Mouse (Mus musculus) left cerebral cortex, adult 9 months (tissue): ENCODE results near the gene Il25.

Experiments
- DNase-seq, 2 experiments: peaks; one replicate each; pipeline ENCODE4 v3.0.0; 2022; ENCODE audit warnings: low spot score in 2 of 2

Gene Il25

GRCm38 (mm10) chr14:54932645-54933150 is at the start of gene Il25:
TSS of gene Il25 (plus strand) at chr14:54932695.
- DNase-seq: no peak

- DNase-seq: peak in 1 of 2 experiments; percentile 69
These were observed 49.1 kb upstream of the Il25 start, which contains the start of the genes Bcl2l2 and Gm20521 for GRCm38 (mm10) chr14:54883154-54884021. TSS of gene Bcl2l2 (plus strand) at chr14:54883377. TSS of gene Gm20521 (plus strand) at chr14:54883441.

- no peak for DNase-seq
These were observed 48.3 kb upstream of the Il25 start for GRCm38 (mm10) chr14:54884022-54884712.

GRCm38 (mm10) chr14:54885309-54885708 is 47.2 kb upstream of the Il25 start:
- DNase-seq: no peak

- DNase-seq: no peak
These were observed 40.3 kb upstream of the Il25 start, which contains the start of gene Pabpn1 for GRCm38 (mm10) chr14:54892200-54892599. TSS of gene Pabpn1 (plus strand) at chr14:54892500.

GRCm38 (mm10) chr14:54893651-54894181 is 38.8 kb upstream of the Il25 start:
- DNase-seq: peak; percentile 100

GRCm38 (mm10) chr14:54894296-54895151 is 38.0 kb upstream of the Il25 start:
- DNase-seq: no peak

- DNase-seq: no peak
These were observed 35.0 kb upstream of the Il25 start for GRCm38 (mm10) chr14:54897445-54897844.

GRCm38 (mm10) chr14:54900383-54900782 is 32.1 kb upstream of the Il25 start:
- DNase-seq: peak in 1 of 2 experiments; percentile 89

GRCm38 (mm10) chr14:54903641-54904040 is 28.9 kb upstream of the Il25 start:
- no peak for DNase-seq

- no peak for DNase-seq
These were observed 23.8 kb upstream of the Il25 start for GRCm38 (mm10) chr14:54908682-54909081.

GRCm38 (mm10) chr14:54912109-54912850 is 20.2 kb upstream of the Il25 start:
- DNase-seq: no peak

- DNase-seq: peak in 1 of 2 experiments; percentile 82
These were observed 19.6 kb upstream of the Il25 start, which contains the start of gene Slc22a17 for GRCm38 (mm10) chr14:54912886-54913285. TSS of gene Slc22a17 (minus strand) at chr14:54913132.

GRCm38 (mm10) chr14:54913343-54913742 is 19.2 kb upstream of the Il25 start:
- no peak for DNase-seq

- no peak for DNase-seq
These were observed 12.3 kb upstream of the Il25 start for GRCm38 (mm10) chr14:54920076-54920685.

GRCm38 (mm10) chr14:54924641-54925348 is 7.7 kb upstream of the Il25 start:
- DNase-seq: no peak

- DNase-seq: no peak
These were observed 6.8 kb upstream of the Il25 start, which contains the start of gene Efs for GRCm38 (mm10) chr14:54925349-54926342. TSS of gene Efs (minus strand) at chr14:54926126.
